Mouse (Mus musculus): ENCODE results near the gene Lipe.
"Not testable (repeated sequence)": the region's sequence is repeated elsewhere in the genome, so short reads cannot be mapped to it uniquely, and the experiment has no call there.

Gene Lipe

DNA sequence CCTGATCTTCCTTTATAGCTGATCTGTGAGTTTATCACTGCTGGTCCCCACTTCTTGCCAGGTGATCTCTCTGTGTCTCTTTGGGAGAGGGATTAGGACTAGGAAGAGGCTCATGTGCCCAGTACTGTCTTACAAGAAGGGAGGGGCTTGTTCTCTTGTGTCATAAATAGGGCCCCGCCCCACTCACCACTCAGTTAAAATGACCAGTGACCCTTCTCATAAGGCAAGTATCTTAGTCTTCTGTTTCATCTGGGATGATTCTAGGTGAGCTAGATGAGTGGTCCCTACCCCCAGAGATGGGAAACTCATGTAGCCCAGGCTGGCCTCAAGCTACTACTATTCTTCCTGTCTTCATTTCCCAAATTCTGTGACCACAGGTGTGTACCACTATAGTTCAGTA lies at the start of gene Lipe:
Gene Lipe (minus strand): TSS at position 101 of the 400 bp plus-strand sequence.
- DNase-seq (ENCODE audit: low spot score): no peak

DNA sequence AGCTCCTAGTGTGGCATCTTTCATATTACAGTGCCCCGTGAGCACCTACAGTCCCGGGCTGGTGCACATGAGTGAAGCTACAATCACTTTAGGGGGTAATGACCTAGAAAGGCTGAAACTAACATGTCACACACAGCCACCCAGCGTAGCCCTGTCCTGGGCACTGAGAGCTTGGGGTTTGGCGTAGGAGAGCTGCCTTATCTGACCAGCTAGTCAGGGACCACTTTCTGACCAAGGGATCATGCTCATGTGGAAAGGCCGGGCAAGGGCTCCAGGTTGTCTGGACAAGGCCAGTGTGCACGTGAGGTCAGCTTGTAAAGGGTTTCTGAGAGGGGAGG lies 42.3 kb upstream of the Lipe start:
- no peak for DNase-seq (ENCODE audit: low spot score)

DNA sequence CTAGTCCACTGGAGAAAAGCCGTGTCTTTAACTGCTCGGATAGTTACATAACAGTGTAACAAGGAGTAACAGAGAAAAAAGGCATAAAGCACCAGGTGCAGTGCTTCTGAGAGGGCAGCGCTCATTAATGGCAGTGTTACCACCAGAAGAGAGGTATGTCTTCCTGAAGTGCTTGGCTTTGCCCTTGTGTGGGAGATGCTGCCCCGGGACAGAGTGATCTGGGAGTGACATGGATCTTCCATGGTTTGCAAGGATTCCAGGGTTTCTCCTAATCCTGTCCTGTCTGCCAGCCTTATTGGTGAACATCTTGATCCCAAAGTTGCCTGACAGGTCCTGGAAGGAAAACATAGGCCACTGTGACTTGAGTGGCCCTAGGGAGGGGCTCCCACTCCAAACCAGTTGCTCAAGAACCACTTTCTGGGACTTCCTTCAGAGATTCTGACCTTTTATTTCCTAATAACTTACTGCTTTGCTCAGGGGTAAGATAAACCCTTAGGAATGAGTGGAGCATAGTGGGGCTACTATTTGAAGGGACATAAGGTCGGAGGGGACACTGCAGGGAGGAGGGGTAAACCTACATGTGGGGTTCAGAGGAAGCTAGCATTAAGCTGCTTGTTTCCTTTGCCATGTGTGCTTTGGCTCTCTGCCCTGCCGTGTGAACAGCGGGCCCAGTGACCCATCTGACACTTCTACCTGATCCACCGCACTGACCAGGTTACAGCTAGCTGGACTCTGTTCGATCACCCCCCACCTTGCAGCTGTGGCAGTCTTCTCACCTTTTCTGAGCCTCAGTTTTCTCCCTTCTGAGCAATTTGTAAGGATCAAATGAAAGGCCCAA lies 41.7 kb upstream of the Lipe start:
- no peak for DNase-seq (ENCODE audit: low spot score)

DNA sequence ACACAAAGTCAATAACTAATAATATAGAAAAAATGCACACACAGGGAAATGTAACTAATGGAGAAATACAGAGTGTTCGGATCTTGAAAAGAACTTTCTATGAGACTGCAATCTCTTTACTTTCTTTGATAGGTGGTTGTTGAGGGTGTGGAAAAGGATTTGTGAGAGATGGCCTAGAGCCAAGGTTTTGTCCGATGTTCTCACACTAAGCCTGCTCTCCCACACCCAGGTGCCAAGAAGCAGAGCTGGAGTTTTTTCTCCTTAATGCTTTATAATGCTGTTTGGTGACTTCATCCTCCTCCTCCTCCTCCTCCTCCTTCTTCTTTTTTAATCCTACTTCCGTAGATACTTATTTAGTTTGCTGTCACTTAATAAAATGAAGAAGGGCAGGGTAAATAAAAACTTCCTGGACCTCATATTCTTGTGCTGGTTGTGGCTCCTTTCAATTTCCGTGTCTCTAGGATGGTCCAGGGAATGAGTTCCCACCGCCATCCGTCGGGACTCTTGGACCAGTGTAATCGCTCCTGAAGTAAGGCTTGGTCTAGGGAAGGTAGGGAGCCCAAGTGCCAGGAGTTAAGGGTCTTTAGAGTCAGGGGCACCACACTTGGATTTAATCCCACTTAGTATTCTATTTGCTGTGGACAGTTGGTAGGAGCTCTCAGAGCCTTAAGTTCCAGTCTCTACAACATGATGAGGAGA lies 40.8 kb upstream of the Lipe start:
- DNase-seq (ENCODE audit: low spot score): no peak

DNA sequence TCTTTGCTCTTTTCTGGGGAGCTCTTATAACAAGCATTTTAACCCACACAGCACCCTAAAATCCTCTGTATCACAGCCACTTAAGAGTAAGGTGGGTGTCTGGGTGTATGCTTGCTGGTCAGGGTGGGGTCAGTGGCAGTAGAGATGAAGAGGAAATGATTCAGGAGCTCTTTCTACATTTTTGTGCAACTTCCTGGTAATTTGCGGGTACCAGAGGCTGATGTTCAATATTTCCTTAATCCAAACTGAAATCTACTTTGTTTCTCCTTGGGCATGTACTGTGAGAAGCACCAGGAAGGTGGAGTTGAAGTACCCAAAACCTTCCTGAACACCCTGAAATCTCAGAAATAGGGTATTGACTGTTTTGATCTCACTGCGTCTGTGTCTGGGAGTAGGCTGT lies 38.2 kb upstream of the Lipe start:
- no peak for DNase-seq (ENCODE audit: low spot score)

DNA sequence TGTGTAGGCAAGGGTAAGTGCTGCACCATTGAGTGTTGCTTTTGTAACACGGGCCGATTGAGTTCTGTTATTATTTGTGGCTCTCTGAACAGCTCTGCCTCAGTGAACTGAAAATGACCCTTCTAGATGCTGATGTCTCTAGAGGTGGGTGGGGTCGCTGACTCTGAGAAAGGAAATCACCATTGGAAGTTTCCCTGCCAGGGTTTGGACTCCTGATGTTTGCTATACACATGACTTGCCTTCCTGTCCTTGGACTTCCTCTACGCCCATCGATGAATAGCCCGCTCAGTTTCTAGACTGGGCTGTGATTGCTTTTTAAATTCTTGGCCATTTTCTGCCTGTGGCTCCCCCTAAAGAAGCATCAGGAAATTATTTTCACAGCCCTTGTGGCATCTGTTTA lies 37.7 kb upstream of the Lipe start:
- no peak for DNase-seq (ENCODE audit: low spot score)

DNA sequence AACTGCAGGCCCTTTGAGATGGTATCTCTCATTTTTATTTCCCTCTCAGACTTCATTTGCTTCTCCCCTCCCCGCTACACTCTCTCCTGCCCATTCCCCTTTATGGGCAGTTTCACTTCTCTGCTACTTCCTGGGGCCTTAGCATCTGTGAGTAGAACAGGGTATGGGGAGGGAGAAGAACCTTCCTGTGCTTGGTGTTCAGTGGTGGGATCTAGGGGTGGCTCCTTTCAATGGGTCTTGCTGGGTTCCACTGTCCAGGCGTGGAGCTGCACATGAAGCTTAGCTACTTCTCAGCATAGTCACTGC lies 37.0 kb upstream of the Lipe start:
- DNase-seq (ENCODE audit: low spot score): no peak

DNA sequence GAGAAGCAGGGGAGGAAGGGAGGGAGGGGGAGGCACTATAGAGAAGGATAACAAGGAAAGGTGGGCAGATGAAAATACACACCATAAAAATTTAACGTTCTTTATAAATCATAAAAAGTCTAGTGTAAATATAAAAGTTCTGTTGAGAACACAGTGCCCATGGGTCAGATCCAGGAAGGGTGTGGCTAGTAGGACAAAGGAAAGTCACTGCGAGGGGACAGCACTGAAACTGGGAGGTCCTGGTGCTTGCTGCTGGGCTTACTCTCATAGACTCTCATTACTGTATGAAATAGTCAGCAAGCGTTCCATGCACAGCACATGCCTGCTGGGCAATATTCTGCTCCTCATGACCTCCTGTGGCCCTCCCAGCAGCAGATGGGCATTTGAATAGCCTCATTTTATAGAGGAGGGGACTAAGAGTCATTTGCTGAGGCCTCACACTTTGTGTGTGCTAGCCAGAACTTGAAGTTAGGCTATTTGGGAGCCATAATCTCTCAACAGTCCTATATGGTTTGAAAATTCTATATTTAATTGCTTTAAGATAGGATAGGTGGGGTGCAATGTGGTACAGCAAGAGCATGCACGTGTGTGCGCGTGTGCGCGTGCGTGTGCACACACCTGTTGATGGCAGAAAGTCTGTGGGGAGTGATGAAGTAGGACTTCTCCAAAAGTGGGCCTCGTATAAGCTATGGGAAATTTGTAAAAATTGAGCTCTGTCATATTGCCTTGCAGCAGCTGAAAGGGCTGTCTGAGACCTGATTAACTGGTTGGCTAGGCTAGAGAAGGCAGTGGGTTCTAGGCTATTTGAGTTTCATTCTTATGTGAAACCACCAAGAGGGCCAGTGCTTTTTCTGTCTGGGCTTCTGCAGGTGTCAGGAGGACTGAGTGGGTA lies 36.4 kb upstream of the Lipe start:
- no peak for DNase-seq (ENCODE audit: low spot score)

DNA sequence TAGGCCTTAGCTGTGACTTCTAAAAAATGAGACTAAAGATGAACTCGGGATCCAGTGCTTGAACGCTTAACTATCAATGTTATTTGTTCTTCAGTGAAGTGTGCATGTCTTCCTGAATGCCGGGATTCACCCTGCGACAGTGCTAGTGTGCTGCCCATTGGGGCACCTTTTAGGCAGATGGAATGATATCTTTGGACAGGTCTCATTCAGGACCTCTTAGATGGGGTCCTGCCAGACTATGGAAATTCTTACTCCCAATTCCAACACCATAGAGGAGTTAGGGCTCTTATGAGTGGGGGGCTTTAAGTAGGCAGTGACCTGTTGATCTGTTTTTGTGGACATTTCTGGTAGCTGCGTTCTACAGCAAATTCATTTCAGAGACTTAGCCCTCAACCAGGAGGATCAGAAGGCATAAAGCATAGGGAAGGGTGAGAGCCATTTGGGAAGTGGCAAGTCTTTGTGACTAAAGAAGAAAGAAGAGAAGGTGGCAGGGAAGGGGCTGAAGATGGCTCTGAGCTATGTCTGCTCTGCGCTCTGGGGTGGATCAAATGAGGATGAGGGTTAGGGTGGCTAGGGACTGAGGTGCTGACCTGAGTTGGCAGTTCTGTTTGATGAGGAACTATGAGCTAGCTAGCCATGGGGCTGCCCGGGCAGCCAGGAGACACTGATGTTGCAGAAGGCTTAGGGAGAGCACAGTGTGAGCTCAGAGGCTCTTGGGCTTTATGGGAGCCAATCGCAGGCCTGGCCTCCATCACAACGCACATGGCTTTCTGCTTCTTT lies 35.5 kb upstream of the Lipe start:
- no peak for DNase-seq (ENCODE audit: low spot score)

DNA sequence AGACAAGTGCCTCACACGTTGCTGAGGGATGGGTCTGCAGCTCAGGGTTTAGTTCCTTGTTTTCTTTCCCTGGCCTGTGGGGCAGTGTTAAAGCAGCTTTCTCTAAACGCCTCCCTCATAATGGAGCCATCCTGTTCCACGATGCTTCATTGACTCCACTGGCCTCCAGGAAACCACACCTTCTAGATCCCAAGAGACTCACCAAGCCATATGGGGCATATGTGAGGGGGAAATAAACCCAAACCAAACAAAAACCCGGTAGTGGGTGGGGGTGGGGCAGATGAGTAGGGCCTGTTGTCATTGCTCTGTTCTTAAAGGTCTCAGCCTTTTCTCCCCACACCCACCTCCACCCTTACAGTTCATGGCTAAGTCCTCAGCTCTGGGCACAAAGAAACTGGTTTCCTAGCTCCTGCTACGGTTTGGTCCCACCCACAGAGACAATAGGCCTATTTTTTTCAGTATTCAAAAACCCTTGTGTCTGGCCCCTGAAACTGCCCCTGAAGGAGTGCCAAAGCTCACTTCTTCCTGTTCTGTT lies 34.6 kb upstream of the Lipe start:
- no peak for DNase-seq (ENCODE audit: low spot score)

DNA sequence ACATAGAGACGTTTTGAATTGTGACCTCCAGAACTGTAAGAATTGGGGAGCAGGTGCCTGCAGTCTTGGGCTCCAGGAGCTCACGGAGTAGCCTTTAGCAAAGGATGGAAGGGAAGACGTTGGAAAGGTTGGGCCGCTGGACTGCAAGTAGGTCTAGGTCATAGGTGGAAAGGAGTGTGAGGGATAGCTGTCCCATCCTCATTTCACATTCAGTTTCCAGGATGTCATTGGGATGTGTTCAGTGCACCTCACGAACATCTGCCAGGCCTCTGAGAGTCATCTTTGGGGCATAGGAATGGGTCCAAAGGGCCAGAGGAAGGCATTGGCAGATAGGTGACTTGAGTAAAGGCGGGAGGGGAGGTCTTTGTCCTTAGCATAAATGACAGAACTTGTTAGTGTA lies 33.9 kb upstream of the Lipe start:
- no peak for DNase-seq (ENCODE audit: low spot score)

DNA sequence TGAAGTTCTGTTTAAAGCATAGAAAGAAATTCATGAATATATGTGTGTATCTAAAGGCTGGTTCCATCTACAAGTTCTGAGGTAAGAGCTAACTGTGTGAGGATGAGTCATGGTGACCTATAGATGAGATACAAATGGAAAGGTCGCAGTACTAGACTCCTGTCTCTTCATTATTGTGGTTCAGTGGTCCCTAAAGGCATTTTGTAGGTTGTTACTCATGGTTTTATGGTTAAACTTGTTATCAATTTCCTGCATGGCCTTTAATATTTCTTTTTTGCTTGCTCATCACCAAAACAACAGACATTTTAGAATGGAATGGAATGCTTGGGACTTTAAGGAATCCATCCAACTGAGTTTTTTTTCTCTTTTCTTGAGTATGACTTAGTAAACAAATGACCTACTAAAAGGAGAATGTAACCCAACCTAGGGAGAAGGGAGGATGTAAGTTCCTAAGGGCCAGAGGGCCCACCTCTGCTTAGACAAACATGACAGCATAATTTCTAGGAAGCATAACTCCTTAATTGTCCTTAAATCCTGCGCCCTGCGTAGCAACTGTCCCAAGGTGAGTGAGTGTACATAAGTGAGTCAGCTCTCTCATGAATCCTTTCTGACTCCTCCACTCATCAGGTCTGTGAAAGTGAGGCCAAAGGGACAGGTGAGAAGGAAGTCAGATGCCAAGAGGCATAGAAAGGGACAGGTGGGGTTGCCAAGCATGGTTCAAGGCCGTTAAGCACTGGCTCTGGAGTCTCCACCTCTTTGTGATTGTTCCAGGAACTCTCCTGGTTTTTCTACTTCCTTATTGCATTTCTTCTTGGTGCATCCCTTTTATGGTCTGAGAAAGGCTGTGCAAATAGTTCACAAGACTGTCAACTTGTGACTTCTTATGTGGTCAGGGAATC lies 31.6 kb upstream of the Lipe start:
- DNase-seq (ENCODE audit: low spot score): no peak

DNA sequence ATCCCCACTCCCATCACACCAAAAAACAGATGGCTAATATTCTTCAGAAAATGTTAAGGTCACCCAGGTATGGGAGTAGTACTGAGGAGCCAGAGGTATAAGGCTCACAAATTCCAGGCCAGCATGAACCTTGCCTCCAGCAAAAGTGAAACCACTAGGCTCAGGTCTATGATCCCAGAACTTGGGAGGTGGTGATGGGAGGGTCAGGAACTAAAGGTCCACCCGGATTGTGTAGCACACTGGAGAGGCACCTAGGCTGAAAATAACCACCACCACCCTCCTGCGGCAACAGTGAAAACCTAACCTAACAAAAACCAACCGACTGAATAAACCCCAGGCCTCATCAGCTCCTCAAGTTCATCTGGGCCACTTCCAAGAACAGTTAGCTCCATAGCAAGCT lies 29.8 kb upstream of the Lipe start:
- no peak for DNase-seq (ENCODE audit: low spot score)

DNA sequence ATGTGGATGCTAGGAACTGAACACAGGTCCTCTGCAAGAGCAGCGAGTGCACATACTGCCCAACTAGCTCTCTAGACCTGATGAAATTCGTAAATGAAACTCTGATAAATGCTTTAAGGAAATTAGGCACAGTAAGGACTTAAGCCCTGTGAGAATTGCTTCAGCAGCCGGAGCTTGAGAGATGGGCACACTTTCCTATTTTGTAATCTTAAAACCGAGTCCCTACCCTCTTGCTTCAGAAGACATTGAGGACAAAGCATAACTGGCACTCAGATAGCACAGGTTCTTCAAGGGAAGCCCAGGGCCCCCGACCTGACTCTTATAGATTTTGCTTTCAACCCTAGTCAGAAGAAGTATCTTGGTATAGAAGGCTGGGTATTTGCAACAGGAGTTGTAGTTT lies 28.6 kb upstream of the Lipe start:
- no peak for DNase-seq (ENCODE audit: low spot score)

DNA sequence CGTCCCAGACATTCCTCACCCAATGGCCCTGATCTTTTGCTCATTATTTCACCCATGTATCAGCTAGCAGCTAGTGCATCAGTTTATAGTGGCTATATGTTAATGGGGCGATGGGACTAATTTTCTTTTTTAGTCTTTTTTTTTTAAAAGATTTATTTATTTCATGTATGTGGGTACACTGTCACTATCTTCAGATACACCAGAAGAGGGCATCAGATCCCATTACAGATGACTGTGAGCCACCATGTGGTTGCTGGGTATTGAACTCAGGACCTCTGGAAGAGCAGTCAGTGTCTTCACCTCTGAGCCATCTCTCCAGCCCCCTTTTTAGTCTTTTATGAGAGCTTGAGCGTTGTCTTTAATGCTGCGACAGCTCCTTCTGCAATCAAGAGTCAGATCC lies 27.9 kb upstream of the Lipe start:
- DNase-seq (ENCODE audit: low spot score): not testable (repeated sequence)

DNA sequence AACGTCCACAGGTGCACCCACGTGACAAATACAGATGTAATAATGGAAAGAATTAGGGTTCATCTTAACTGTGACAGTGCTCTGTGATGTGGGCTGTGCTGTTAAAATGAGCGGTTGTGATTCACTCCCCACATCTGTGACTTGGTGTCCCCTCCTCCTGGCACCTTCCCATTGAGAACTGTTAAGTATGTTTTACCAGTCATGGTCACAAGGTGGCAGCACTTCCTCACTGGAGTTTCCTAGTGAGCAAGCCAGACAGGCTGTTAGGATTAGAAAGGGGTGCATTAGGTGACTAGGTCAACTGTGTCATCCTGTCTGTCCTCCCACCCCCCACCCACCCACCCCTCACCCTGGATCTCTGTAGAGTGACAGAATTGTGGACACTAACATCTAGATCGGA lies 25.9 kb upstream of the Lipe start:
- DNase-seq (ENCODE audit: low spot score): peak; percentile 65

DNA sequence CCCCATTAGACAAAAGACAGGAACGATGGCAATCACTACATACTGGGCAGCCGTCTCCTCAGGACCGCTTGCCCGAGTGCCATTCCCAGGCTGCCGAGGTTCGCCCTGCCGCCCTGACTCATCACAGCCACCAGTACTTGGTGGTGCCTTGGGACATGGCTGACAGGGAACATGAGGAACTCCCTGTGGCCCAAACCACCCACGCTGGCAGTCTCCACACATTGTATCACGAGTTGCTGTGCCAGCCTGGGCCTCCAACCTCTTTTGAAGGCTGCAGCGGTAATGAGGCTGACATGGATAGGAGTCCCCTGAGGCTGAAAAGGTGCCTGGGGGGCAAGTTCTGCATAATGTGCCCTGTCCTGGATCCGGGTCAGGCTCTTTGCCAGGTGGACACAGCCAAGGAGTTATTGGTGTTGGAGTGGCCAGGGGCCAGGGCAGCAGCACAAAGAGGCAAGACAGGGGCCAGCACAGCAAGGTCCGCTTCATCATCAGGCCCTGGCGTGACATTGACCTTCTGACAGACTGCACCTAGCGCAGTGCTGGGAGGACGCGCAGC lies 23.9 kb upstream of the Lipe start:
- DNase-seq (ENCODE audit: low spot score): no peak

DNA sequence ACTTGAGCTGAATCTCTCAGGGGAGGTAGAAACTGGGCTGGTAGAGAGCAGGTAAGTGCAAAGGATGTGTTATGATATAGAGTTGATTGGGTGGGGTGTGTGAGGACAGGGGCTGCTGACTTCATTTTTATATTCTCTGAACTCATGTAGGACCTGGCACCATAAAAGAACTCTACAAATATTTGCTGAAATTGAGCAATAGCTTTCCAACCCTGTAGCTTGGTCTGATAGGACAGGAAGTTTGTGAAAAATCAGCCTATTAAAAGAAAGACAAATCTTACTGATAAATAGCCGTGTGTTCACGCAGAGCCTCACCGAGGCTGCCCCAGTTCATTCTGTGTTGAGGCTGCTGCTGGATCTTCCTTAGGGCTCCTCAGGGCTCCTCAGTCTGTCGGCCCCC lies 21.4 kb upstream of the Lipe start:
- no peak for DNase-seq (ENCODE audit: low spot score)

DNA sequence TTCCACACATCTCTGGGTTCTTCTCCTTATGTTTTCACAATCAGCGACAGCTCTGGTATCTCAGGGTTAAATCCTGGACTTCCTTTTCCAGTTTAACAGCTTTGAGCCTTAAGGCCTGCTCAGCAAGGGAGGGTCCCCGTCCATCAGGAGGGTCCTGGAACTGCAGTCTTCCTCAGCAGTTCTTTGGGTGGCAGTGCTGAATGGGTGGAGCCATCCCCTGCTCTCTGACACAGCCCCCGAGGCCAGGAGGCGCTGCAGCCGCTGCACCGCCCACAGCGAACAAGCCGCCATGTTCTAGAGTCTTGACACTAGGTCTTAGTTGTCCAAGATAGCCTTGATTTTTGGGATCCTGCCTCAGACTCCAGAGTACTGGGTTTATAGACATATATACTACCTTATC lies 21.0 kb upstream of the Lipe start:
- DNase-seq (ENCODE audit: low spot score): no peak

DNA sequence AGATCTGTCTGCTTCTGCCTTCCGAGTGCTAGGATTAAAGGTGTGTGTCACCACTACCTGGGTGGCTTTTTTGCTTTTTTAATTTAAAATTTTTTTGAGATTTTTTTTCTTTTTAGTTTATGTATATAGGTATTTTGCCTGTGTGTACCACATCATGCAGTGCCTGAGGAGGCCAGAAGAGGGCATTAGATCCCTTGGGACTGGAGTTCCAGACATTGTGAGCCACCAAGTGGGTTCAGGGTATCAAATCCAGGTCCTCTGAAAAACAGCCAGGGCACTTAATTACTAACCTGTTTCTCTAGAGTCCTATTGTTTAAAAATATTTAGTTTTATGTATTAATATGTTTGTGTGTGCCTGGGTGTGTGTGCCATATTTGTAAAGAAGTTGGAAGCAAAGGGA lies 19.1 kb upstream of the Lipe start:
- DNase-seq (ENCODE audit: low spot score): no peak

All from yolk sac, embryonic 10.5 days (tissue).